Mouse (Mus musculus): ENCODE measurements around the gene Slc7a1. TPM values are rescaled to one million over a fixed set of nuclear protein-coding genes. Genes with fewer than 3 reads are reported as not detected.

The Slc7a1 gene
- polyA plus RNA-seq, 1 experiment from 2014 or later, result 27.2 TPM

DNA sequence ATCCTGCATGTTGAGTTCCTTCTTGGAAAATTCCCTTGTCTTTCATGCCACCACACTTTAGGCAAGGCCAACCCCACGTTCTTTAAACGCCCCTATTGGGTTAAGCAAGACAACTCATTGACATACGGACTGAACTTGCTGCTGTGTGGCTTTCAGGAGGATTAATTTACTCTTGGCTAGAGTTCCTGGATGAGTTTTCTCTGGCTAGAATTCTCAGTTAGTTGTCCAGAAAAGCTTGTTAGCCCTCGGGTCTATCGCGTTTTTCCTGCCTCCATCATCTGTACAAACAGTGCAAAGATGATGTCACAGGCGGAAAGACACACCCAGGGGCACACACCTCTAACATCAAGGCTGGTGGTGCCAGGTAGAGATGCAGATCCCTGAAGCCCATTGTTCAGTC is 14.5 kb upstream of the Slc7a1 start:
- no peak for ATAC-seq
- Histone ChIP-seq H3K4me2 (no peak overlapping the region), H3K4me3 (no peak overlapping the region), H3K36me3 (ENCODE audit: poor library complexity, severe bottlenecking) (no peaks in the 10 kb centered on the region), H3K9me3 (replicated peaks) (no peaks in the 10 kb centered on the region), H3K4me1 (peaks cover 6% of the 10 kb centered on the region; the same call in 1 of the 2 replicates), H3K9ac (no peak overlapping the region), H3K27ac (no peak overlapping the region), H3K27me3 (no peaks in the 10 kb centered on the region)
- WGBS, result 33% methylated on average over 7 of the region's 7 CpGs

DNA sequence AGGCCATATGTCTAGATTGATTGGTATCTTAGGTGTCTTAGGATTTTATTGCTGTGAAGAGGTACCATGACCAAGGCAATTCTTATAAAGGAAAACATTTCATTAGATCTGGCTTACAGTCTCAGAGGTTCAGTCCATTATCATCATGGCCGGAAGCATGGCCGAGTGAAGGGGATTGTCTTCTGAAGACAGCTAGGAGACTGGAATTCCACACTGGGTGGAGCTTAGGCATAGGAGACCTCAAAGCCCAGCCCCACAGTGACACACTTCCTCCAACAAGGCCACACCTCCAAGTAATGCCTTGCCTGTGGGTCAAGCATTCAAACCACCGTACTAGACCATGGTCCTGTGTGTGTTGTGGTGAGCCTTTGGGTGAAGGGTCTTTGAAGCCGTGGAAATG is 12.8 kb upstream of the Slc7a1 start:
- no peaks in the 10 kb centered on the region for H3K27me3 ChIP-seq
- H3K4me1 ChIP-seq, result no peaks in the 10 kb centered on the region
- H3K27ac ChIP-seq, result no peak overlapping the region
- H3K36me3 ChIP-seq (ENCODE audit: poor library complexity, severe bottlenecking), result no peaks in the 10 kb centered on the region
- no peak for ATAC-seq
- no peak overlapping the region for H3K4me3 ChIP-seq
- no peak overlapping the region for H3K9ac ChIP-seq
- peaks cover under 1% of the 10 kb centered on the region; the same call in 1 of the 2 replicates for H3K9me3 ChIP-seq (replicated peaks)
- H3K4me2 ChIP-seq, result no peak overlapping the region
- WGBS, result 97% methylated on average over 4 of the region's 4 CpGs

DNA sequence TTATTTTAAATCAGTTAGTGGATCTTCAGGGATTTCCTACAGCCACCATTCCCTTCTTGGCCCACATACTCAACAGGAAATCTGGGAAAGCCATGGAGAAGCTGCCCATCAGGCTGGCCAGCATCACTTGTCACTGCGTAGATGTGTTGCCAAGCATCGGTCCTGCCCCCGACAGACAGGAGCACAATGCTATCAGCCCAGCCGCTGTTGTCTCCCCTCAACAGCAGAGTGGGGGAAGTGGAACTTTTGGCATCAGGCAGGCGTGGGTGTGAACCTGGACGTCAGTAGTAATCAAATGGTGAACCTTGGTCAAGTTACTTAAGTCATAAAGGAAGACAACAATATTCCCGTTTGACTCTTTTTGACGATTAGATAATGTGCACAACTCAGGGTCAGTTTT is 9.8 kb upstream of the Slc7a1 start:
- ATAC-seq, result no peak
- Histone ChIP-seq H3K9me3 (replicated peaks) (peaks cover 9% of the 10 kb centered on the region), H3K27ac (no peak overlapping the region), H3K36me3 (ENCODE audit: poor library complexity, severe bottlenecking) (no peaks in the 10 kb centered on the region), H3K27me3 (no peaks in the 10 kb centered on the region), H3K4me2 (no peak overlapping the region), H3K9ac (no peak overlapping the region), H3K4me1 (no peaks in the 10 kb centered on the region), H3K4me3 (no peak overlapping the region)
- WGBS, result 92% methylated on average over 8 of the region's 8 CpGs

DNA sequence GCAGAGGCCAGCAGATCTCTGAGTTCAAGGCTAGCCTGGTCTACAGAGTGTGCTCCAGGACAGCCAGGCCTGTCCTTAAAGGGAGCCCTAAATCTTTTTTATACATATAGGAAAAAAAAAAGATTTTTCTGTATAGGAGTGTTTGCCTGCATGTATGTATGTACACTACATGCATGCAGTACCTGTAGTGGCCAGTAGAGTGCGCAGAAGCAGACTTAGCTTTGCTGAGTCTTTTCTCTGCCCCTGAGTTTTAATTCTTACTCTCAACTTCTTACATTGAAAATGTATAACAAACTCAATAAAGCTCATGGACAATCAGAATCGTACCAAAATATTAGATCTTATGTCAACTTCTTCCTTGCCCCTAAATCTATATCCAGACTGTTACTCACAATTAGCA is 7.2 kb upstream of the Slc7a1 start:
- Histone ChIP-seq H3K9ac (no peak overlapping the region), H3K27ac (no peak overlapping the region), H3K4me2 (no peak overlapping the region), H3K27me3 (no peaks in the 10 kb centered on the region), H3K36me3 (ENCODE audit: poor library complexity, severe bottlenecking) (no peaks in the 10 kb centered on the region), H3K9me3 (replicated peaks) (peaks cover 9% of the 10 kb centered on the region), H3K4me1 (no peaks in the 10 kb centered on the region), H3K4me3 (no peak overlapping the region)
- 95% methylated on average over 2 of the region's 2 CpGs for WGBS
- ATAC-seq, result no peak

DNA sequence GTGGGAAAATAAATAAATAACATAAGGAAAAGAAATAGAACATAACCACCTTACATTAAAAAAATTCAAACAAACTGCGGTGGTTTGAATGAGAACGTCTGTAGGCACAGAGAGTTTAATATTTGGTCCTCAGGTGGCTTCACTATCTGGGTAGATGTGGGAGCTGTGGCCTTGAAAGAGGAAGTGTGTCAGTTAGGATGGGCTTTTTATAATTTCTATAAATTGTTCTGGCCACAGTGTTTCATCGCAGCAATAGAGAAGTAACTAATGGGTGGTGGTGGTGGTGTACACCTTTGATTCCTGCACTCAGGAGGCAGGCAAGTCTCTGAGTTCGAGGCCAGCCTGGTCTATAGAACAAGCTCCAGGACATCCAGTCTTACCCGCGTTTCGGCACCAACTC is 4.8 kb upstream of the Slc7a1 start:
- H3K4me1 ChIP-seq, result no peaks in the 10 kb centered on the region
- WGBS, result 94% methylated on average over 7 of the region's 7 CpGs
- ATAC-seq, result no peak
- H3K4me3 ChIP-seq, result no peak overlapping the region
- H3K4me2 ChIP-seq, result no peak overlapping the region
- peaks cover 9% of the 10 kb centered on the region for H3K9me3 ChIP-seq (replicated peaks)
- no peak overlapping the region for H3K9ac ChIP-seq
- no peaks in the 10 kb centered on the region for H3K36me3 ChIP-seq (ENCODE audit: poor library complexity, severe bottlenecking)
- no peaks in the 10 kb centered on the region for H3K27me3 ChIP-seq
- no peak overlapping the region for H3K27ac ChIP-seq

DNA sequence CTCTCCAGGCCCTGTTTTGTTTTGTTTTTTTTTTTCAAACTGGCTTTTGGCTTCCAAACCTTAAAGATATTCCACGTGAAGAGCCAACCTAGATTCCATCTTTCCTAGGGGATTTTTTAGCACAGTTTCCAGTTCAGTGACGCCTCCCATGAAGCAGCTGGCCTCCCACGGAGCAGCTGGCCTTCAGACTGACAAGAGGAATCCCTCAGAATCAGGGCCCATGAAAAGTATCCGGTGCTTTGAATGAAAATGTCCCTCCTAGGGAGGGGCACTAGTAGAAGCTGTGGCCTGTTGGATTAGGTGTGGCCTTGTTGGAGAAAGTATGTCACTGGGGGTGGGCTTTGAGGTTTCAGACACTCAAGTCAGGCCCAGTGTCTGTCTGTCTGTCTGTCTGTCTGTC is 2.9 kb upstream of the Slc7a1 start:
- Histone ChIP-seq H3K27me3 (no peaks in the 10 kb centered on the region), H3K4me3 (no peak overlapping the region), H3K4me1 (peaks cover 12% of the 10 kb centered on the region), H3K36me3 (ENCODE audit: poor library complexity, severe bottlenecking) (no peaks in the 10 kb centered on the region), H3K9ac (no peak overlapping the region), H3K27ac (no peak overlapping the region), H3K4me2 (no peak overlapping the region), H3K9me3 (replicated peaks) (peaks cover 9% of the 10 kb centered on the region)
- 50% methylated on average over 4 of the region's 4 CpGs for WGBS
- ATAC-seq, result no peak

DNA sequence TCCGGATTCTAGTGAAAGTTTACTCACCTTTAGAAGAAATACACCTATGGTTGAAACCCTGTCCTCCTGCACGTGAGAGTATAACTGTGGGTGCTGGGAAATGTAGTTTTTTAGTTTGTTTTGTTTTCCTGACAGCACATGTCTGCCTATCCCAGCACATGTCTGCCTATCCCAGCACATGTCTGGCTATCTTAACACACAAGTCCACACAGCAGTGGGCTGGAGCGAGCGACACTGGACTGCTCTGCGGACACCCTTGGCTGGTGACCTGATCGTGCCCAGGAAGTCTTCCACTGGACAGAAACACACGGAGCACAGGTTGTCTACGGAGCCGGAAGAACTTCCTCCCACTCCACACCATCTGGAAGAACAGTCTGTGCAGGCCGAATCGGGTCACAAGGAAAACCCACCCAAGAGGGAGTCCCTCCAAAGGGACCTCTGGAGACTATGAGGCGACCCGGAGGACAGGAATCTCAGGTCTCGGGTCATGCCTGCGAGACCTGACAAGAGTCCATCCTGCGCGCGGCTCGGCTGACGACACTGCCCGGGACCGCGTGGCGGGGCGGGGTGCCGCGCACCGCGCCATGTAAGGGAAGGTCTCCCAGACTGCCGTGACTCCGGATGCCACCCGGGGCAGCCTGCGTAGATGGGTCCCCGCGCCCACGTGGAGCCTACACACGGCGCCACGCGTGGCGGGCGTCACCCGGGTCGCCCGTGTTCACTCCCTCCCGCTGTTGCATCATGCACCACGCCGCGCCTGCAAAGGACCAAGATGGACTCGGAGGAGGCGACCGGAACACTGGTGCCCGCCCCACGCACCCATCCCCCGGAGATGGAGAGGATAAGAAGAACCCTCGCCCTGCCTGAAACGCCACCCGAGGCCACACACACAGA is 691 bp downstream of the Slc7a1 start:
- Histone ChIP-seq H3K4me1 (peaks cover 18% of the 10 kb centered on the region), H3K4me3 (peak overlapping the region; percentile 83), H3K27ac (peak overlapping the region; percentile 14; the same call in 1 of the 2 replicates), H3K4me2 (peak overlapping the region; percentile 99), H3K9ac (peak overlapping the region; percentile 82), H3K36me3 (ENCODE audit: poor library complexity, severe bottlenecking) (peaks cover 14% of the 10 kb centered on the region), H3K27me3 (no peaks in the 10 kb centered on the region), H3K9me3 (replicated peaks) (no peaks in the 10 kb centered on the region)
- WGBS, result 4% methylated on average over 41 of the region's 58 CpGs
- peak; percentile 79 for ATAC-seq

DNA sequence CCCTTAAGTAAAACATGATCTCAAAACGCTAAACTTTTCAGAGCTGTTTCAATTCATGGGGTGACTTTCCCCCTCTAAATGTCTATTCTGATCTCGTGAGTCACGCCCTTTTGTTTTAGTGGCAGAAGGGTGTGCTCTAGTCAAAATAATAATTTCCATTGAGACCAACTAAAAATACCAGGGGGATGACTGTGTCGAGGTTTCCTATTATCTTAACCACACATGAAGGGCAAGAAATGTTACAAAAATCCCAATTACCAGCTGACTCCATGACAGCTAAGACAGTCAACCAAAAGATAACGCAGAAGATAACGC is 1.3 kb downstream of the Slc7a1 start:
- WGBS, result 51% methylated on average over 6 of the region's 6 CpGs
- Histone ChIP-seq H3K9me3 (replicated peaks) (no peaks in the 10 kb centered on the region), H3K4me2 (peak overlapping the region; percentile 99), H3K27ac (no peak overlapping the region), H3K4me3 (peak overlapping the region; percentile 83), H3K9ac (peak overlapping the region; percentile 82; the same call in 1 of the 2 replicates), H3K36me3 (ENCODE audit: poor library complexity, severe bottlenecking) (peaks cover 14% of the 10 kb centered on the region), H3K27me3 (no peaks in the 10 kb centered on the region), H3K4me1 (peaks cover 18% of the 10 kb centered on the region)
- ATAC-seq, result no peak

DNA sequence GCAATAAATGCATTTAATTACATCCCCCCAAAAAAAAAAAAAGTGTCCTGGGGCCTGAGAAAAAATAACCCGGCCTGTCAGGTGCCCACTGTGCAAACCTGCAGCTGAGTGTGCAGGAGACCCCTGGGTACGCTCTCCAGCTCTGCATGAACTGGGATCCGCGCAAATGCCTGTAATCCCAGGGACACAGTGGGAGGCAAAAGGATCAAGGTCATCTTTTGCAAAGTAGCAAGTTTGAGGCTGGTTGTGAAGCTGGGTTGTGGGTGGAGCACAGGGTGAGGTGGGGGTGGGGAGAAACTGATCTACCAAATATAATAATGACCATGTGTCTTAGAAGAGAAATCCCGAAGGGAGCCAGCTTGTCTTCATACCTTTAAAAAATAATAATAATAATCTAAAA is 1.8 kb downstream of the Slc7a1 start:
- peak overlapping the region; percentile 14; the same call in 1 of the 2 replicates for H3K9ac ChIP-seq
- peaks cover 14% of the 10 kb centered on the region for H3K36me3 ChIP-seq (ENCODE audit: poor library complexity, severe bottlenecking)
- no peak for ATAC-seq
- no peaks in the 10 kb centered on the region for H3K9me3 ChIP-seq (replicated peaks)
- WGBS, result 42% methylated on average over 5 of the region's 5 CpGs
- H3K27ac ChIP-seq, result no peak overlapping the region
- H3K27me3 ChIP-seq, result no peaks in the 10 kb centered on the region
- no peak overlapping the region for H3K4me3 ChIP-seq
- H3K4me1 ChIP-seq, result peaks cover 18% of the 10 kb centered on the region
- peak overlapping the region; percentile 99 for H3K4me2 ChIP-seq

DNA sequence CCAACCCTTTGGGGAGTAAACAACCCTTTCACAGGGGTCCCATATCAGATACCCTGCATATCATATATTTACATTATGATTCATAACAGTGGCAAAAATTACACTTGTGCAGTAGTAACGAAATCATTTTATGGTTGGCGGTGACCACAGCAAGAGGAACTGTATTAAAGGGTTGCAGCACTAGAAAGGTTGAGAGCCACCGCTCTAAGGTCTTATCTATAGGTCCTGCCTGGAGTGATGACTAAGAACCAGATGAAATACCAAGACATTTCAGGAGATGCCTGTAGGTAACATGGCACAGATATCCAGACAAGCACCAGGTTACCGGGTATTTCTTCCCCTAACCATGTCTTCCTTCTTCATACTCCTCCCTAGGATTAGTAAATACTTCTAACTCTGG is 2.3 kb downstream of the Slc7a1 start:
- Histone ChIP-seq H3K9me3 (replicated peaks) (no peaks in the 10 kb centered on the region), H3K27ac (no peak overlapping the region), H3K36me3 (ENCODE audit: poor library complexity, severe bottlenecking) (peaks cover 14% of the 10 kb centered on the region), H3K9ac (no peak overlapping the region), H3K4me1 (peaks cover 18% of the 10 kb centered on the region), H3K27me3 (no peaks in the 10 kb centered on the region), H3K4me2 (peak overlapping the region; percentile 99; the same call in 1 of the 2 replicates), H3K4me3 (no peak overlapping the region)
- WGBS, result 94% methylated on average over 4 of the region's 4 CpGs
- ATAC-seq, result no peak

DNA sequence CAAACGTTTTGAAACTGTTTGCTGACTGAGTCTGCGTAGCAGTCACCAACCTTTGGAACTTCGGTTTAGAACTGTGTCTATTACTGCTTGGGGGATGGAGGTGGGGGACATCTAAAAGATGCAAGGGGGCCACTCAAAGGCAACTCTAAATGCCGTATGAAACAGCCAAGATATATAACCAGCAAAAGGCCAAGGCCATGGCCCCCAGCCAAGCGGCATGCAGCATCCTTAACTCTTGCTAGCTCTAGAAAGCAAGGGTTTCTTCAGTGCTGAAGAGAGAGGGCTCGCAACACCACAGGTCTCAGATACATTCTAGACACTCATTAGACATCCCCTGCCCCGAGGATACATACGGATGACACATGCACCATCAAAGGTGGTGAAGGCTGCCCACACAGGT is 6.4 kb downstream of the Slc7a1 start:
- Histone ChIP-seq H3K9me3 (replicated peaks) (no peaks in the 10 kb centered on the region), H3K9ac (no peak overlapping the region), H3K27me3 (no peaks in the 10 kb centered on the region), H3K4me2 (no peak overlapping the region), H3K4me3 (no peak overlapping the region), H3K36me3 (ENCODE audit: poor library complexity, severe bottlenecking) (peaks cover 14% of the 10 kb centered on the region), H3K4me1 (peaks cover 12% of the 10 kb centered on the region; the same call in 1 of the 2 replicates), H3K27ac (no peak overlapping the region)
- ATAC-seq, result no peak
- 92% methylated on average over 8 of the region's 8 CpGs for WGBS

DNA sequence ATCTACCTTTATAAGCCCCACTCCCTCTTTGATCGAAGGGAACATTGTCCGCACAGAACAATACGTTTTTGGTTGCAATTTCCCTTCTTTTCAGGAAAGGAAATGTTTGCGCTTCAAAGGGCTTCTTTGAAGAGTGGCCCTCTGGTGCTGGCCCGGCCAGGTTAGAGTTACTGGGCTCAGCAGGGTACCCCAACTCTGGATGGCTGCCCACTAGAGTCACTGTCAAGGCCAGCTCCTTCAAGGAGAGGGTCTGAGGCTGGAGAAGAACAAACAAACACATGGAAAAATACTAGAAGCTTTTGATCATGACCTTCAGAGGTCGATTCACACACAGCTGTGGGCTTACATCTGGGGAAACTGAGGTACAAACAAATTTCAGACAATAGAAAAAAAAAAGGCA is 6.9 kb downstream of the Slc7a1 start:
- no peak for ATAC-seq
- Histone ChIP-seq H3K36me3 (ENCODE audit: poor library complexity, severe bottlenecking) (peaks cover 14% of the 10 kb centered on the region), H3K9ac (no peak overlapping the region), H3K4me1 (peaks cover 8% of the 10 kb centered on the region; the same call in 1 of the 2 replicates), H3K4me3 (no peak overlapping the region), H3K27me3 (no peaks in the 10 kb centered on the region), H3K9me3 (replicated peaks) (no peaks in the 10 kb centered on the region), H3K4me2 (no peak overlapping the region), H3K27ac (no peak overlapping the region)
- WGBS, result 82% methylated on average over 6 of the region's 6 CpGs
